Mouse (Mus musculus) liver, adult (tissue): Measurements from ENCODE around the gene Ranbp17.

Source experiments
- GATA4 ChIP-seq: IDR thresholded peaks from 2 replicates; pipeline ENCODE4 v1.6.1; 2014; ENCODE audit warnings: mild to moderate bottlenecking, low read length; ENCODE audit not compliant: insufficient replicate concordance

The Ranbp17 gene

GRCm38 (mm10) chr11:33204966-33205365, 308.6 kb downstream of the Ranbp17 start:
- no peak for TF ChIP-seq GATA4

- TF ChIP-seq GATA4, result no peak
These were observed 309.2 kb downstream of the Ranbp17 start for GRCm38 (mm10) chr11:33204329-33204705.

- TF ChIP-seq GATA4, result no peak
These were observed 309.9 kb downstream of the Ranbp17 start, which contains the start of gene Tlx3 for GRCm38 (mm10) chr11:33203383-33204328. Gene Tlx3, minus strand, starts transcription at chr11:33203589.

- TF ChIP-seq GATA4, result no peak
These were observed 310.6 kb downstream of the Ranbp17 start for GRCm38 (mm10) chr11:33202972-33203371.

- no peak for TF ChIP-seq GATA4
These were observed 311.2 kb downstream of the Ranbp17 start for GRCm38 (mm10) chr11:33202296-33202695.

GRCm38 (mm10) chr11:33201626-33202010, 311.9 kb downstream of the Ranbp17 start:
- no peak for TF ChIP-seq GATA4

GRCm38 (mm10) chr11:33200764-33201625, 312.6 kb downstream of the Ranbp17 start:
- TF ChIP-seq GATA4, result no peak

GRCm38 (mm10) chr11:33199906-33200763, 313.4 kb downstream of the Ranbp17 start:
- TF ChIP-seq GATA4, result no peak

GRCm38 (mm10) chr11:33199117-33199514, 314.4 kb downstream of the Ranbp17 start:
- no peak for TF ChIP-seq GATA4

GRCm38 (mm10) chr11:33198351-33199116, 315.0 kb downstream of the Ranbp17 start:
- TF ChIP-seq GATA4, result no peak

- no peak for TF ChIP-seq GATA4
These were observed 315.9 kb downstream of the Ranbp17 start for GRCm38 (mm10) chr11:33197673-33198072.

- TF ChIP-seq GATA4, result no peak
These were observed 316.4 kb downstream of the Ranbp17 start for GRCm38 (mm10) chr11:33197133-33197514.

- no peak for TF ChIP-seq GATA4
These were observed 317.0 kb downstream of the Ranbp17 start for GRCm38 (mm10) chr11:33196447-33197132.
